Mouse (Mus musculus): ENCODE results near the gene Parp3.
A peak's percentile ranks its signal among the peaks of the same experiment; 100 is the strongest.

DNA sequence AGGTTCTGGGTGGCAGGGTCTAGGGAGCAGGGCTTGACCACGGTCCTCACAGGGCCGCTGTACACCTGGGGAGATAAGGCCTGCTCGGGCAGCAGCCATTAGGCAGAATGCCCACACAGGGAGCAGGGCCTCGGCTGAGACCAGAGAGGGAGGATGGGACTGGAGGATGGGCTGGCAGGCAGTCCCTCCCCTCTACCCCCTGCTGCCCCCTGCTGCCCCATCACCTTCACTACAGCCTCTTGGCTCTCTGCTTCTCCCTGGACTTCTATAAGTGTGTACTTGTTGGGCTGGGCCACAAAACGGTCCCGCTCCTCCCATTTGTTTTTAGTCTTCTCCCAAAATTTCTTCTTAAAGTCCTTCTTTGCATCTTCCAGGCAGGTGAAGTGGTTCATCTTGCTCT, 2.3 kb downstream of the Parp3 start:
- TF ChIP-seq CTCF (IDR thresholded peaks at IDR 0.05) = peak; percentile 84
- no peak for TF ChIP-seq EP300 (IDR thresholded peaks at IDR 0.05)

Measured in lung, postnatal 0 days (tissue).